Mouse (Mus musculus): ENCODE measurements around the gene Zic5. TPM values are rescaled to one million over a fixed set of nuclear protein-coding genes. Genes with fewer than 3 reads are reported as not detected.

Gene Zic5
- total RNA-seq, 4 experiments from 2014 or later: 0.23 TPM; not detected in 3

GRCm38 (mm10) chr14:122479461-122480109 lies 14.1 kb upstream of the Zic5 start:
- no peak for DNase-seq

DNA sequence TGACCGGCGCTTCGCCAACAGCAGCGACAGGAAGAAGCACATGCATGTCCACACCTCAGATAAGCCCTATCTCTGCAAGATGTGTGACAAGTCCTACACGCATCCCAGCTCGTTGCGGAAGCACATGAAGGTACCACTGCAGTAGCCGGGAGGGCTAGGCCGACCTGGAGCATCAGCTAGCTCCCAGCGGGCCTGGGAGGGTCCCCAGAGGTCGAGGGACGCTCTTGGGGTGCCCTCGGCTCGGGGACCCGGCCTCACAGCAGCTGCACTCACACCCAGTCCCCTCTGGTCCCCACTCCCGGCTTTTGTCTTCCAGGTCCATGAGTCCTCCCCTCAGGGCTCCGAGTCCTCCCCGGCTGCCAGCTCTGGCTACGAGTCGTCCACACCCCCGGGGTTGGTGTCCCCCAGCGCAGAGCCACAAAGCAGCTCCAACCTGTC lies 13.1 kb upstream of the Zic5 start:
- DNase-seq: no peak

DNA sequence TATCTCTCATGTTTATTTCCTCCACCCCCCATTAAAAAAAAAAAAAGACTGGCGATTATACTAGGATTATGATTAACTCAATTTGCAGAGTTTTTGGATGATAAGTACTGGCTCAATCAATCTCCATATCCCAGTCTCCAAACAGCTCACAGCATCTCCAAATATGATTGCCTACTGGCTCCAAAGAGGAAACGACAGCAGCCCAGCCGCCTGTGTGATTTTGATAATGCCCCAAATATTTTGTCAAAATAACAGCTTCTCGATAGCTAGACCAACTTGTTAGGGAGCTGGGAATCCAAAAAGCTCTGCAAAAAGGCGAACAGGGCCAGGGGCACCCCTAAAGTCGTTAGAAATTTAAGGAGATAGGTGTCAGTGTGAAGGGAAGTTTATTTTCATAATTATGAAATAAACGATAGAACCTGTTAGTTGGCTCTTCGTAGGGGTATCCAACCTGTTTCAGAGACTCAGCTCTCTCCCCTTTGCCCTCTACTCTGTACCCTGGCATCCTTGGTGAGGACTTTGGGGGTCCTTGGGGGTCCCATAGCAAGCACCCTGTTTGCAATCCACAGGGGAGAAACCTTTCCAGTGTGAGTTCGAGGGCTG lies 12.6 kb upstream of the Zic5 start:
- DNase-seq: no peak

DNA sequence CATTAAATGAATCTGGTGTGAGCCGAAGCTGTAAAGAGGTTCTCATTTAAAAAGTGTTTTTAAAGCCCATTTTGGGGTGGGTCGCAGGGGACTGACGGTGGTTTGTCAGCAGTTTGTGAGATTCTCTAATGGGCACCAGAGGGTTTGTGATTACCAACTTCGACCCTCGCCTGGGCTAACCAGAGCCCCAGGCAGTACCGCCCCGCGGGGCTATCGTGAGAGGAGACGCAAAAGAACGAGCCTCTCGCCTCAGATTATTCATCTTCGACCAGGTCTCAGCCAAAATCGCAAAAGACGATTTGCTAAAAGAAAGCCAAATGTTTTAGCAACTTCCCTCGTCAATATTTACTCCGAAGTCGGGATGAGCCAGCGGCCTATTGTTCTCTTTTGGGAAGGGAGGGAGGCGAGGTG lies 11.8 kb upstream of the Zic5 start:
- no peak for DNase-seq

- no peak for DNase-seq
Observed at GRCm38 (mm10) chr14:122476822-122477215, 11.3 kb upstream of the Zic5 start.

GRCm38 (mm10) chr14:122476041-122476821 lies 10.8 kb upstream of the Zic5 start:
- no peak for DNase-seq

GRCm38 (mm10) chr14:122475557-122476040 lies 10.1 kb upstream of the Zic5 start:
- no peak for DNase-seq

GRCm38 (mm10) chr14:122474891-122475556 lies 9.5 kb upstream of the Zic5 start, which contains the start of gene Zic2:
Zic2 (plus strand) TSS chr14:122475435.
- no peak for DNase-seq

- no peak for DNase-seq
Observed at GRCm38 (mm10) chr14:122474041-122474890, 8.8 kb upstream of the Zic5 start.

- no peak for DNase-seq
Observed at GRCm38 (mm10) chr14:122473211-122473751, 7.8 kb upstream of the Zic5 start.

GRCm38 (mm10) chr14:122472647-122473046 lies 7.2 kb upstream of the Zic5 start:
- DNase-seq: no peak

DNA sequence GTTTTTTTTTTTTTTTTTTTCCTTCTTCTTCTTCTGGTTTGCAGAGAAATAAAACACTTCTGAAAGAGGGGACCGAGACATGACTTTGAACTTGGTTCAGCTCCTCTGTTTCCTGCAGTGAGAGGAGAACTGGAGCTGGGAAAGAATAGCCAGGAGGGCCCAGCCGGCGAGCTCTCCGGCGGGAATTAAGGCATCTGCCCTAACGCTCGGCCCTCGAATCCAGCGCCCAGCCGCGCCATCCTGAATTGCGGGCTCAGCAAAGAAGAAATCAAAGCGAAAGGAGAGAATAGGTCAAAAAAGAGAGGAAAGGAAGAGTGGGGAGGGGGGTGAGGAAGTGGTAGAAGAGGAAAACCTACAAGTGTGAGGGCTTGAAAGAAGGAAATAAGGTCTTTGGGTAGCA lies 6.7 kb upstream of the Zic5 start:
- no peak for DNase-seq

- no peak for DNase-seq
Observed at GRCm38 (mm10) chr14:122471449-122472085, 6.1 kb upstream of the Zic5 start.

DNA sequence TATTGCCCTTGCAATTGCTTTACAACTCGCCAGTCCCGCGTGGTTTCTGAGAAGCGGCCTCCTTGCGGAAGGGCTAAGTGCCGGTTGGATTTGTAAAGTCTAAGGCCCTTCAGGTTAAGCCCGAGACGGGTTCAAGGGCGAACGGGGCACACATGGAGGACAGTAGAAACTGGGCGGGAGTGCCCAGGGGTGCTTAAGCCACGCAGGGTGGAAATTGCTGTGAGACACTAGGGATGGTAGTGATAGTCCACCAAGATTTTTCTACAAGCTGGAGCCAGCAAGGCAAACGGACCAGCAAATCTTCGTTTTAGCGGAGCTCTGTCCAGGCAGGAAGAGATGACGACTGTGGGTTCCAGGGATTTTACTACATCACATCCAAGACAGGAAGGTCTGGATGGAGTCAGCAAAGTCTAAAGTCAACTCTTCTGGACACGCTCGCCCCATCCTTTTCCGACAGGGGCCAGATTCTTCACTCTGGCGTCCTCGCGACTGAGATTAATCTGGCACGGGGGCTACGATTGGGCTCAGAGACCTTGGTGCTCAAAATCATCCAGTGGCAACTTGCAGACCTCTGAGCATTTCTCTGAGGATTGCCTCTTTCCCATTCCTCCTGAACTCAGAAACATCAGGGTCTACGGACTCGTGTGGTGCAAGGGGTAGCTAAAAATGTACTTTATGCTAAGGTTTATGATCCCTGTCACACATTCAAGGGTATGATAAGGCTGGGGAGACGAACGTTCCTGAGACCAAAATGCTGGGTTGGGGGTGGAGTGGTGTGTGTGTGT lies 3.7 kb upstream of the Zic5 start:
- no peak for DNase-seq

GRCm38 (mm10) chr14:122467926-122468841 lies 2.7 kb upstream of the Zic5 start:
- no peak for DNase-seq

GRCm38 (mm10) chr14:122466756-122467362 lies 1.4 kb upstream of the Zic5 start:
- DNase-seq: no peak

- DNase-seq: no peak
Observed at GRCm38 (mm10) chr14:122465931-122466490, 534 bp upstream of the Zic5 start.

DNA sequence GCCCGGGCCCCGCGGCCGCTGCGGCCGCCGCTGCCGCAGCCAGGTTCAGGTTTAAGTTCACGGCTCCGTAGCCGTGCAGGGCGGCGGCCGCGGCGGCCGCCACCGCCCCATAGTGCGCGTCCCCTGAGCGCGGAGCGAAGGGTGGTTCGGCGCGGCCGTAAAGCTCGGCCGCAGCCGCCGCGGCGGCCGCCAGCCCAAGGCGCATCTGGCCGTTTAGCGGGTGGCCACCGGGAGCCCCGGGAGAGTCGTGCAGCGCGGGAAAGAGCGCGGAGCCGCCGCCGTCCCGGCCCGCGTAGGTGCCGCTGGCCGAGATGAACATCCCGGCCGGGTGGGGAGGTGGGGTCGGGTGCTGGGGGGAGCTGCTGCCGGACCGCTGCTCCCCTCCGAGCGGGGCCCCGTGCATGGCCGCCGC lies 1.1 kb downstream of the Zic5 start:
- no peak for DNase-seq
